ENCODE assay signal across 9 mouse cellular contexts in genomic region chr5:139323260-139323924, GRCm38 (mm10). TPM values are rescaled to one million over a fixed set of nuclear protein-coding genes. Genes with fewer than 3 reads are reported as not detected.
DNase-seq lines count a peak whose midpoint lies in the region; ATAC-seq and TF ChIP-seq lines count a peak whose summit lies in the region.
"Had no signal": no experiment of that assay in that cellular context is flagged by ENCODE, and none has a peak within 500 bp of the region (broad histone marks: within the 10 kb centered on the region; RNA-seq: fewer than 3 reads in every experiment).

No protein-coding gene starts in this region.

- no peaks in the 10 kb centered on the region; the same call in 1 of the 2 replicates for H3K36me3 ChIP-seq in forebrain, postnatal 0 days (ENCODE audit: insufficient read depth)
- no peaks in the 10 kb centered on the region for H3K36me3 ChIP-seq in forebrain, embryonic 12.5 days (replicated peaks)
- no peaks in the 10 kb centered on the region for H3K36me3 ChIP-seq in stomach, embryonic 15.5 days
- H3K36me3 ChIP-seq: heart, embryonic 15.5 days had no signal

- no peaks in the 10 kb centered on the region for H3K27me3 ChIP-seq in forebrain, postnatal 0 days (ENCODE audit: insufficient read depth, low read length)
- H3K27me3 ChIP-seq in forebrain, embryonic 12.5 days = peaks cover 57% of the 10 kb centered on the region
- peaks cover 14% of the 10 kb centered on the region for H3K27me3 ChIP-seq in stomach, embryonic 15.5 days (replicated peaks)

- H3K9ac ChIP-seq in forebrain, postnatal 0 days = no peak overlapping the region
- H3K9ac ChIP-seq in forebrain, embryonic 12.5 days = no peak overlapping the region
- no peak overlapping the region for H3K9ac ChIP-seq in stomach, embryonic 15.5 days
- H3K9ac ChIP-seq: heart, embryonic 15.5 days had no signal

- H3K4me2 ChIP-seq in forebrain, postnatal 0 days (ENCODE audit: low read depth) = peak overlapping the region; percentile 81
- no peak overlapping the region for H3K4me2 ChIP-seq in forebrain, embryonic 12.5 days
- H3K4me2 ChIP-seq in stomach, embryonic 15.5 days = peak overlapping the region; percentile 92

- no peak overlapping the region; the same call in 1 of the 2 replicates for H3K4me3 ChIP-seq in forebrain, postnatal 0 days (ENCODE audit: low read depth, low read length)
- H3K4me3 ChIP-seq in forebrain, embryonic 12.5 days (replicated peaks) = no peak overlapping the region
- H3K4me3 ChIP-seq in stomach, embryonic 15.5 days (replicated peaks) = no peak overlapping the region
- H3K4me3 ChIP-seq: heart, embryonic 15.5 days had no signal

- WGBS in forebrain, postnatal 0 days = 78% methylated on average over 9 of the region's 9 CpGs
- 85% methylated on average over 9 of the region's 9 CpGs for WGBS in forebrain, embryonic 12.5 days
- WGBS in stomach, embryonic 15.5 days = 70% methylated on average over 9 of the region's 9 CpGs

- ATAC-seq in forebrain, postnatal 0 days = no peak
- ATAC-seq in forebrain, embryonic 12.5 days (ENCODE audit: low FRiP score) = no peak
- ATAC-seq in stomach, embryonic 15.5 days (ENCODE audit: insufficient read depth, low FRiP score, low read depth) = no peak

- no peak overlapping the region for H3K27ac ChIP-seq in forebrain, postnatal 0 days (ENCODE audit: low read depth, low read length)
- no peak overlapping the region for H3K27ac ChIP-seq in forebrain, embryonic 12.5 days
- H3K27ac ChIP-seq in stomach, embryonic 15.5 days = no peak overlapping the region
- H3K27ac ChIP-seq: heart, embryonic 15.5 days had no signal

- no peak for DNase-seq in forebrain, postnatal 0 days
- peak; percentile 47 for DNase-seq in right cerebral cortex, postnatal 4 days
- no peak for DNase-seq in right cerebral cortex, postnatal 14 days
- DNase-seq in kidney, postnatal 25 days = peak; percentile 76 to 81
- DNase-seq in gastrocnemius, postnatal 14 days = no peak
- no peak for DNase-seq in layer of hippocampus, postnatal 10 days (ENCODE audit: low spot score in 2 of 2)

- H3K9me3 ChIP-seq in forebrain, postnatal 0 days (ENCODE audit: low read length) = no peaks in the 10 kb centered on the region
- no peaks in the 10 kb centered on the region for H3K9me3 ChIP-seq in forebrain, embryonic 12.5 days
- H3K9me3 ChIP-seq in stomach, embryonic 15.5 days = no peaks in the 10 kb centered on the region
- H3K9me3 ChIP-seq: heart, embryonic 15.5 days had no signal

- H3K4me1 ChIP-seq in forebrain, postnatal 0 days (ENCODE audit: insufficient read depth) = peaks cover 16% of the 10 kb centered on the region; the same call in 1 of the 2 replicates
- H3K4me1 ChIP-seq in forebrain, embryonic 12.5 days = peaks cover 14% of the 10 kb centered on the region
- H3K4me1 ChIP-seq in stomach, embryonic 15.5 days = peaks cover 19% of the 10 kb centered on the region

- intact Hi-C loops in gastrocnemius, postnatal 14 days (cut with DNase I; ENCODE audit: low total_unique reads) = no loop called here

- no peak for TF ChIP-seq CTCF in forebrain, postnatal 0 days (IDR thresholded peaks at IDR 0.05; ENCODE audit: low read depth)

RNA-seq across cellular contexts. Expression of gene Adap1, which starts 2.0 kb away (rescaled TPM):
- total RNA-seq in forebrain, postnatal 0 days (2014; rRNA removed) = 188 and 200 TPM in 2 replicates
- 114 and 128 TPM in 2 replicates for polyA plus RNA-seq in forebrain, postnatal 0 days (2015; fragmentation: Nextera tagmentation; extraction: Ambion mirVana)
- 2.3 and 3.3 TPM in 2 replicates for polyA plus RNA-seq in forebrain, embryonic 12.5 days (2016; fragmentation: Nextera tagmentation; extraction: Ambion mirVana)
- polyA plus RNA-seq in stomach, embryonic 15.5 days (2015; fragmentation: Nextera tagmentation; extraction: Ambion mirVana) = 12.3 and 13.0 TPM in 2 replicates
- total RNA-seq in gastrocnemius, postnatal 14 days (2021) = 1 to 10 TPM in 1 of 2 experiments, under 1 TPM in 1; 0.78 to 2.0 TPM
- 100 to 1,000 TPM; 255 to 270 TPM for total RNA-seq in layer of hippocampus, postnatal 10 days (2021)

RNA-seq across cellular contexts. Expression of gene Cox19, which starts 27.8 kb away (rescaled TPM):
- 108 and 109 TPM in 2 replicates for total RNA-seq in forebrain, postnatal 0 days (2014; rRNA removed)
- 85.7 and 91.1 TPM in 2 replicates for polyA plus RNA-seq in forebrain, postnatal 0 days (2015; fragmentation: Nextera tagmentation; extraction: Ambion mirVana)
- polyA plus RNA-seq in forebrain, embryonic 12.5 days (2016; fragmentation: Nextera tagmentation; extraction: Ambion mirVana) = 105 and 117 TPM in 2 replicates
- polyA plus RNA-seq in stomach, embryonic 15.5 days (2015; fragmentation: Nextera tagmentation; extraction: Ambion mirVana) = 109 and 115 TPM in 2 replicates
- total RNA-seq in gastrocnemius, postnatal 14 days (2021) = 10 to 100 TPM; 58.6 to 79.3 TPM
- total RNA-seq in layer of hippocampus, postnatal 10 days (2021) = 10 to 100 TPM; 74.9 to 79.5 TPM

RNA-seq across cellular contexts. Expression of gene Cyp2w1, which starts 29.0 kb away (rescaled TPM):
- total RNA-seq in forebrain, postnatal 0 days (2014; rRNA removed) = not detected in 2 replicates
- not detected in 2 replicates for polyA plus RNA-seq in forebrain, postnatal 0 days (2015; fragmentation: Nextera tagmentation; extraction: Ambion mirVana)
- 0.17 and 0.24 TPM in 2 replicates for polyA plus RNA-seq in forebrain, embryonic 12.5 days (2016; fragmentation: Nextera tagmentation; extraction: Ambion mirVana)
- polyA plus RNA-seq in stomach, embryonic 15.5 days (2015; fragmentation: Nextera tagmentation; extraction: Ambion mirVana) = 8.5 and 11.6 TPM in 2 replicates
- total RNA-seq in gastrocnemius, postnatal 14 days (2021) = not detected
- total RNA-seq in layer of hippocampus, postnatal 10 days (2021) = not detected
- polyA plus RNA-seq: heart, embryonic 15.5 days had no signal

RNA-seq across cellular contexts. Expression of gene Gpr146, which starts 54.1 kb away (rescaled TPM):
- total RNA-seq in forebrain, postnatal 0 days (2014; rRNA removed) = 3.2 and 3.3 TPM in 2 replicates
- polyA plus RNA-seq in forebrain, postnatal 0 days (2015; fragmentation: Nextera tagmentation; extraction: Ambion mirVana) = 2.4 and 2.8 TPM in 2 replicates
- 1.2 and 1.4 TPM in 2 replicates for polyA plus RNA-seq in forebrain, embryonic 12.5 days (2016; fragmentation: Nextera tagmentation; extraction: Ambion mirVana)
- polyA plus RNA-seq in stomach, embryonic 15.5 days (2015; fragmentation: Nextera tagmentation; extraction: Ambion mirVana) = 2.7 and 3.3 TPM in 2 replicates
- 10 to 100 TPM; 17.2 to 26.0 TPM for total RNA-seq in gastrocnemius, postnatal 14 days (2021)
- total RNA-seq in layer of hippocampus, postnatal 10 days (2021) = 1 to 10 TPM; 6.8 to 7.8 TPM

Comparison
In these comparisons a context has a peak if more than half of its experiments do, and no peak if none do; other contexts are left out.
1. DNase-seq: peak in right cerebral cortex, postnatal 4 days (single experiment) and kidney, postnatal 25 days (2 of 2); none in forebrain, postnatal 0 days (single experiment), right cerebral cortex, postnatal 14 days (single experiment), gastrocnemius, postnatal 14 days (single experiment) and layer of hippocampus, postnatal 10 days (0 of 2).
2. RNA of gene Adap1, which starts 2.0 kb away (total RNA-seq): 255 to 270 TPM in layer of hippocampus, postnatal 10 days and 188 to 200 TPM in forebrain, postnatal 0 days; 0.78 to 2.0 TPM in gastrocnemius, postnatal 14 days; every median in the first group is over 10 times any median in the second.